ENCODE assay signal across 9 mouse cellular contexts in the genomic region with DNA sequence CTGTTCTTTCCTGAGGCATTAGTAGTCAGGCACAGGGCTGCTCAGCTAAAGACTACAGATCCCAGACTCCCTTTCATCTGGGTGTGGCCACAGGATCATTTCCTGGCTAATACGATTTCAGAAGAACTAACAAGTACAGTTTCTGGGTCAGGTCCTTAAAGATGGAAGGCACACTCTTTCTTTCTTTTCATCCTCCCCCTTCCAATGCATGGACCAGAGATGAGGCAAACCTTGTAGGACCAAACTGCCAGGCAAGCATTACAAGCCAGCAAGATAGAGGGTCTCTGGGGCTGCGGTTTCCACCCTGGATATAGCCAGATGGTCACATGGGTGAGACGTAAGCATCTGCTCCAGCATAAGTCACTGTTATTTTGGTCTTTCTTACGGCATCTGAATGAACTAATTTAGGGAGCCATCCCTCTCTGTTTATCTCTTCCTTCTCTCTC. TPM values are rescaled to one million over a fixed set of nuclear protein-coding genes. Genes with fewer than 3 reads are reported as not detected.
DNase-seq lines count a peak whose midpoint lies in the region; ATAC-seq and TF ChIP-seq lines count a peak whose summit lies in the region.
"Had no signal": no experiment of that assay in that cellular context is flagged by ENCODE, and none has a peak within 500 bp of the region (broad histone marks: within the 10 kb centered on the region; RNA-seq: fewer than 3 reads in every experiment).

No protein-coding gene starts in this region.

- H3K27ac ChIP-seq in kidney, adult 2 months (ENCODE audit: insufficient read depth, low read depth, low read length), result no peak overlapping the region
- no peak overlapping the region for H3K27ac ChIP-seq in heart, embryonic 11.5 days (ENCODE audit: low read depth, low read length)
- 0 out of 2 replicates have a peak overlapping the region, but pooled peaks have one; percentile 27 for H3K27ac ChIP-seq in macrophage
- H3K27ac ChIP-seq: liver, embryonic 15.5 days had no signal

- no peaks in the 10 kb centered on the region for H3K27me3 ChIP-seq in kidney, adult 2 months (replicated peaks; ENCODE audit: control insufficient read depth, insufficient read depth, low read length)
- H3K27me3 ChIP-seq in heart, embryonic 11.5 days (ENCODE audit: control insufficient read depth, insufficient read depth, low read length), result no peaks in the 10 kb centered on the region
- H3K27me3 ChIP-seq: liver, embryonic 15.5 days had no signal

- TF ChIP-seq POLR2A in kidney, adult 2 months (IDR thresholded peaks at IDR 0.05; ENCODE audit: low read depth, low read length), result no peak

- H3K9ac ChIP-seq in heart, embryonic 11.5 days (ENCODE audit: low read depth, low read length), result no peak overlapping the region
- H3K9ac ChIP-seq: liver, embryonic 15.5 days had no signal

- no peak for DNase-seq in kidney, adult 2 months
- no peak for DNase-seq in kidney, adult 11 months
- peak; percentile 35 for DNase-seq in R1 (ENCODE audit: low read depth, low spot score)
- DNase-seq in spleen, postnatal 14 days (ENCODE audit: low spot score in 2 of 2), result no peak
- no peak for DNase-seq in spleen, adult 18-20 months
- no peak for DNase-seq in urinary bladder, postnatal 10 days (ENCODE audit: low spot score)

- H3K36me3 ChIP-seq in kidney, adult 2 months (ENCODE audit: control insufficient read depth, insufficient read depth, low read length), result no peaks in the 10 kb centered on the region
- no peaks in the 10 kb centered on the region for H3K36me3 ChIP-seq in heart, embryonic 11.5 days (ENCODE audit: control insufficient read depth, insufficient read depth, low read length)
- H3K36me3 ChIP-seq in macrophage (ENCODE audit: inconsistent target), result no peaks in the 10 kb centered on the region
- H3K36me3 ChIP-seq: liver, embryonic 15.5 days had no signal

- no peaks in the 10 kb centered on the region for H3K9me3 ChIP-seq in heart, embryonic 11.5 days (replicated peaks; ENCODE audit: control insufficient read depth, low read length)
- H3K9me3 ChIP-seq: liver, embryonic 15.5 days had no signal

- no peak for ATAC-seq in heart, embryonic 11.5 days (replicated peaks; ENCODE audit: insufficient number of reproducible peaks, low FRiP score, low TSS enrichment)

- peak overlapping the region; percentile 25; the same call in 1 of the 2 replicates for H3K4me2 ChIP-seq in heart, embryonic 11.5 days
- H3K4me2 ChIP-seq: liver, embryonic 15.5 days had no signal

- peaks cover 5% of the 10 kb centered on the region for H3K4me1 ChIP-seq in kidney, adult 2 months (ENCODE audit: control insufficient read depth, insufficient read depth, low read length)
- peaks cover 17% of the 10 kb centered on the region for H3K4me1 ChIP-seq in heart, embryonic 11.5 days (ENCODE audit: control insufficient read depth, insufficient read depth, low read length)
- H3K4me1 ChIP-seq: liver, embryonic 15.5 days had no signal

- TF ChIP-seq CTCF in kidney, adult 2 months (conservative IDR thresholded peaks at IDR 0.05; ENCODE audit: insufficient read depth, insufficient read length, low read depth, low read length), result no peak

- no peaks in the 10 kb centered on the region for H3K79me2 ChIP-seq in macrophage (ENCODE audit: inconsistent target)

- peak overlapping the region; percentile 38; the same call in 1 of the 2 replicates for H3K4me3 ChIP-seq in kidney, adult 2 months (ENCODE audit: insufficient read depth, low read depth, low read length)
- H3K4me3 ChIP-seq in heart, embryonic 11.5 days (ENCODE audit: low read depth, low read length), result no peak overlapping the region
- no peak overlapping the region for H3K4me3 ChIP-seq in macrophage (ENCODE audit: inconsistent target)
- H3K4me3 ChIP-seq: liver, embryonic 15.5 days had no signal

- 62% methylated on average over 4 of the region's 4 CpGs for WGBS in kidney, adult 2 months
- WGBS in heart, embryonic 11.5 days (ENCODE audit: insufficient replicate concordance), result 37% methylated on average over 4 of the region's 4 CpGs
- WGBS in macrophage (ENCODE audit: missing documents), result 49% methylated on average over 4 of the region's 4 CpGs

RNA-seq across cellular contexts. Expression of a gene that starts 10.3 kb away (rescaled TPM):
- 1.3 TPM in 2 replicates for polyA plus RNA-seq in kidney, adult 2 months (2012; rRNA removed)
- 29.1 and 31.2 TPM in 2 replicates for polyA plus RNA-seq in heart, embryonic 11.5 days (2014; fragmentation: Nextera tagmentation; extraction: Ambion mirVana)
- total RNA-seq in macrophage (2018; cell fraction: chromatin; rRNA removed), result 1 to 10 TPM in 2 of 26 experiments, under 1 TPM in 6, not detected in 18; 0.24 to 7.0 (median 0.68) TPM
- under 1 TPM in 24 of 26 experiments, not detected in 2; 0.07 to 0.76 (median 0.32) TPM for total RNA-seq in macrophage (2018; cell fraction: cytosol; rRNA removed)
- total RNA-seq in macrophage (2018; cell fraction: nucleus; rRNA removed), result 1 to 10 TPM in 8 of 26 experiments, under 1 TPM in 4, not detected in 14; 0.18 to 3.2 (median 1.5) TPM
- 0.34 to 2.5 TPM (median 0.49 TPM) in 3 replicates for polyA plus RNA-seq in macrophage (2018)

RNA-seq across cellular contexts. Expression of a gene that starts 37.1 kb away (rescaled TPM):
- polyA plus RNA-seq in kidney, adult 2 months (2012; rRNA removed), result 450 and 540 TPM in 2 replicates
- polyA plus RNA-seq in heart, embryonic 11.5 days (2014; fragmentation: Nextera tagmentation; extraction: Ambion mirVana), result 127 and 134 TPM in 2 replicates
- 100 to 1,000 TPM in 23 of 26 experiments, 10 to 100 TPM in 3; 79.3 to 327 (median 178) TPM for total RNA-seq in macrophage (2018; cell fraction: chromatin; rRNA removed)
- total RNA-seq in macrophage (2018; cell fraction: cytosol; rRNA removed), result 100 to 1,000 TPM; 221 to 473 (median 294) TPM
- total RNA-seq in macrophage (2018; cell fraction: nucleus; rRNA removed), result 100 to 1,000 TPM; 199 to 863 (median 326) TPM
- 350 to 497 TPM (median 426 TPM) in 3 replicates for polyA plus RNA-seq in macrophage (2018)

RNA-seq across cellular contexts. Expression of a gene that starts 56.5 kb away (rescaled TPM):
- polyA plus RNA-seq in kidney, adult 2 months (2012; rRNA removed), result 2.7 and 2.9 TPM in 2 replicates
- polyA plus RNA-seq in heart, embryonic 11.5 days (2014; fragmentation: Nextera tagmentation; extraction: Ambion mirVana), result 0.82 and 1.6 TPM in 2 replicates
- 1 to 10 TPM in 1 of 26 experiments, not detected in 25; 2.2 TPM for total RNA-seq in macrophage (2018; cell fraction: chromatin; rRNA removed)
- not detected for total RNA-seq in macrophage (2018; cell fraction: cytosol; rRNA removed)
- total RNA-seq in macrophage (2018; cell fraction: nucleus; rRNA removed), result under 1 TPM in 1 of 26 experiments, not detected in 25; 0.96 TPM
- not detected in 3 replicates for polyA plus RNA-seq in macrophage (2018)
- polyA plus RNA-seq: liver, embryonic 15.5 days had no signal
